Mouse (Mus musculus) neural tube, embryonic 15.5 days (tissue): ENCODE data around the gene Depdc5. TPM values are rescaled to one million over a fixed set of nuclear protein-coding genes. Genes with fewer than 3 reads are reported as not detected.
A peak's percentile ranks its signal among the peaks of the same experiment; 100 is the strongest.
"Not testable (repeated sequence)": the region's sequence is repeated elsewhere in the genome, so short reads cannot be mapped to it uniquely, and the experiment has no call there.

ENCODE experiments used
- ATAC-seq: fragments of 200-750 bp; cut with Nextera tagmentation; 2 replicates; pipeline ENCODE4 v1.8.0; 2017; ENCODE audit warnings: mild to moderate bottlenecking, moderate TSS enrichment, moderate library complexity; ENCODE audit not compliant: low FRiP score
- H3K27ac ChIP-seq: fragments of 300-500 bp; sonication (generic); replicated peaks from 2 replicates; pipeline ENCODE4 v1.5.1; 2015; ENCODE audit warnings: mild to moderate bottlenecking, inconsistent platforms
- H3K27me3 ChIP-seq: fragments of 300-500 bp; sonication (generic); replicated peaks from 2 replicates; pipeline ENCODE4 v1.6.1; 2015; ENCODE audit warnings: inconsistent platforms
- H3K36me3 ChIP-seq: fragments of 300-500 bp; sonication (generic); 2 replicates; pipeline ENCODE4 v1.6.1; 2015; ENCODE audit warnings: inconsistent platforms
- H3K4me1 ChIP-seq: fragments of 300-500 bp; sonication (generic); 2 replicates; pipeline ENCODE4 v1.6.1; 2015; ENCODE audit warnings: inconsistent platforms
- H3K4me2 ChIP-seq: fragments of 300-500 bp; sonication (generic); 2 replicates; pipeline ENCODE4 v1.6.1; 2015; ENCODE audit warnings: inconsistent platforms, mild to moderate bottlenecking, moderate library complexity
- H3K4me3 ChIP-seq: fragments of 300-500 bp; sonication (generic); replicated peaks from 2 replicates; pipeline ENCODE4 v1.5.1; 2015; ENCODE audit warnings: mild to moderate bottlenecking, inconsistent platforms
- H3K9ac ChIP-seq: fragments of 300-500 bp; sonication (generic); replicated peaks from 2 replicates; pipeline ENCODE4 v1.6.1; 2015; ENCODE audit warnings: mild to moderate bottlenecking, inconsistent platforms
- H3K9me3 ChIP-seq: fragments of 300-500 bp; sonication (generic); replicated peaks from 2 replicates; pipeline ENCODE4 v1.6.1; 2016; ENCODE audit warnings: inconsistent platforms
- WGBS: fragments of 180-500 bp; shearing (Covaris S2); methylation state at CpG from one replicate; pipeline ENCODE4 v1.1.7; 2015; ENCODE audit warnings: mixed read lengths; 5-methylcytosine and 5-hydroxymethylcytosine counted together
- polyA plus RNA-seq: library from polyadenylated mRNA; unstranded; fragments of >200 nt; fragmentation: Nextera tagmentation; extraction: Ambion mirVana; gene quantifications from 2 replicates; pipeline ENCODE4 v1.2.1, GENCODE M21; 2015

Gene Depdc5
- polyA plus RNA-seq, 1 experiment from 2014 or later, result 24.9 TPM

- Histone ChIP-seq H3K9ac (no peak overlapping the region), H3K27ac (no peak overlapping the region), H3K4me1 (peaks cover 24% of the 10 kb centered on the region), H3K27me3 (no peaks in the 10 kb centered on the region), H3K9me3 (no peaks in the 10 kb centered on the region), H3K36me3 (no peaks in the 10 kb centered on the region), H3K4me2 (no peak overlapping the region), H3K4me3 (no peak overlapping the region)
- no peak for ATAC-seq
- 47% methylated on average over 3 of the region's 3 CpGs for WGBS
Observed at GRCm38 (mm10) chr5:33034916-33035315, 171.4 kb downstream of the Depdc5 start.

- WGBS, result 42% methylated on average over 13 of the region's 13 CpGs
- H3K4me1 ChIP-seq, result peaks cover 6% of the 10 kb centered on the region; the same call in 1 of the 2 replicates
- H3K36me3 ChIP-seq, result no peaks in the 10 kb centered on the region
- peak overlapping the region; percentile 55 for H3K4me2 ChIP-seq
- no peaks in the 10 kb centered on the region for H3K27me3 ChIP-seq
- H3K27ac ChIP-seq, result no peak overlapping the region
- H3K9me3 ChIP-seq, result no peaks in the 10 kb centered on the region
- no peak overlapping the region for H3K4me3 ChIP-seq
- H3K9ac ChIP-seq, result no peak overlapping the region; the same call in 1 of the 2 replicates
- ATAC-seq, result no peak
Observed at GRCm38 (mm10) chr5:33038656-33039509, 175.4 kb downstream of the Depdc5 start.

GRCm38 (mm10) chr5:33039510-33039911, 176.0 kb downstream of the Depdc5 start:
- peak overlapping the region; percentile 18; the same call in 1 of the 2 replicates for H3K4me3 ChIP-seq
- no peak for ATAC-seq
- 5% methylated on average over 13 of the region's 13 CpGs for WGBS

GRCm38 (mm10) chr5:33040735-33041134, 177.2 kb downstream of the Depdc5 start:
- 95% methylated on average over 1 of the region's 1 CpGs for WGBS
- not testable (repeated sequence) for H3K4me1 ChIP-seq

More at GRCm38 (mm10) chr5:33039510-33039911, 176.0 kb downstream of the Depdc5 start:
- Histone ChIP-seq H3K36me3 (no peaks in the 10 kb centered on the region), H3K9me3 (no peaks in the 10 kb centered on the region), H3K9ac (peak overlapping the region; percentile 12; the same call in 1 of the 2 replicates), H3K4me2 (peak overlapping the region; percentile 55), H3K4me1 (peaks cover 6% of the 10 kb centered on the region; the same call in 1 of the 2 replicates), H3K27ac (no peak overlapping the region), H3K27me3 (no peaks in the 10 kb centered on the region)

GRCm38 (mm10) chr5:33043397-33043796, 179.9 kb downstream of the Depdc5 start:
- Histone ChIP-seq H3K4me3 (no peak overlapping the region), H3K36me3 (no peaks in the 10 kb centered on the region), H3K4me2 (no peak overlapping the region), H3K4me1 (peaks cover 6% of the 10 kb centered on the region; the same call in 1 of the 2 replicates), H3K27ac (no peak overlapping the region), H3K9ac (no peak overlapping the region), H3K9me3 (no peaks in the 10 kb centered on the region), H3K27me3 (no peaks in the 10 kb centered on the region)
- ATAC-seq, result no peak
- 56% methylated on average over 10 of the region's 10 CpGs for WGBS

More at GRCm38 (mm10) chr5:33040735-33041134, 177.2 kb downstream of the Depdc5 start:
- ATAC-seq, H3K27me3 ChIP-seq, H3K9me3 ChIP-seq, H3K4me3 ChIP-seq, H3K36me3 ChIP-seq, H3K9ac ChIP-seq, H3K4me2 ChIP-seq, H3K27ac ChIP-seq: not testable (repeated sequence)

Other genes starting within 250 kb of the Depdc5 start
- 86.4 and 92.2 TPM in 2 replicates for gene Pisd, start 78.1 kb upstream of the Depdc5 start, polyA plus RNA-seq
- not detected in 2 replicates for gene Gm20671, start 36.6 kb upstream of the Depdc5 start, polyA plus RNA-seq
- gene Prr14l, start 9.4 kb upstream of the Depdc5 start, polyA plus RNA-seq, result 9.6 and 10.2 TPM in 2 replicates
- 862 and 927 TPM in 2 replicates for gene Ywhah, start 155.1 kb downstream of the Depdc5 start, polyA plus RNA-seq
- gene Slc5a1, start 240.5 kb downstream of the Depdc5 start, polyA plus RNA-seq, result 0.05 and 1.4 TPM in 2 replicates